Mouse (Mus musculus): ENCODE results near the gene Polg2. TPM values are rescaled to one million over a fixed set of nuclear protein-coding genes. Genes with fewer than 3 reads are reported as not detected.
"Not testable (repeated sequence)": the region's sequence is repeated elsewhere in the genome, so short reads cannot be mapped to it uniquely, and the experiment has no call there.

Polg2 gene
- polyA plus RNA-seq, 1 experiment from 2014 or later, result 9.9 TPM

DNA sequence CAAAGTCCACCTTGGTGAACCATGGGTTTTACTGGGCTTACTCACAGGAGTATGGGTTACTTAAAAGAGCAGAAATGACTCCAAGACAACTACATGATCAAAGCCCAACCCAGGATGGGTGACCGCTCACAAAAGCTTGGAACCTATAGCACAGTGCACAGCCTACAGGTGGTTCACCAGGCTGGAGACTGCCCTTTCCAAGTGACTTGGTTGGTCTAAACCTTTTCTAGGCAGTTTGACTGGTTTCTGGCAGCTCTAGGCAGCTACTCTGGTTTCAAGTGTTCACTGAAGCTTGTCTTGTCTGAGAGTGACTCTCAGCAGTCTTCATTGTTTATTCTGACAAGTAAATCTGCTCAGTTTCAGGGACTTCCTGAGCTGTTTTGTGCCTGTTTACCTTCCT is 49.7 kb downstream of the Polg2 start:
- Histone ChIP-seq H3K4me1 (peaks cover 23% of the 10 kb centered on the region), H3K4me3 (no peak overlapping the region), H3K27me3 (replicated peaks; ENCODE audit: low read depth, poor library complexity, severe bottlenecking) (no peaks in the 10 kb centered on the region), H3K9me3 (no peaks in the 10 kb centered on the region; the same call in 1 of the 2 replicates), H3K27ac (replicated peaks) (no peak overlapping the region), H3K36me3 (replicated peaks) (no peaks in the 10 kb centered on the region)
- WGBS, result 94% methylated on average over 1 of the region's 1 CpGs
- DNase-seq (ENCODE audit: low spot score), result no peak

DNA sequence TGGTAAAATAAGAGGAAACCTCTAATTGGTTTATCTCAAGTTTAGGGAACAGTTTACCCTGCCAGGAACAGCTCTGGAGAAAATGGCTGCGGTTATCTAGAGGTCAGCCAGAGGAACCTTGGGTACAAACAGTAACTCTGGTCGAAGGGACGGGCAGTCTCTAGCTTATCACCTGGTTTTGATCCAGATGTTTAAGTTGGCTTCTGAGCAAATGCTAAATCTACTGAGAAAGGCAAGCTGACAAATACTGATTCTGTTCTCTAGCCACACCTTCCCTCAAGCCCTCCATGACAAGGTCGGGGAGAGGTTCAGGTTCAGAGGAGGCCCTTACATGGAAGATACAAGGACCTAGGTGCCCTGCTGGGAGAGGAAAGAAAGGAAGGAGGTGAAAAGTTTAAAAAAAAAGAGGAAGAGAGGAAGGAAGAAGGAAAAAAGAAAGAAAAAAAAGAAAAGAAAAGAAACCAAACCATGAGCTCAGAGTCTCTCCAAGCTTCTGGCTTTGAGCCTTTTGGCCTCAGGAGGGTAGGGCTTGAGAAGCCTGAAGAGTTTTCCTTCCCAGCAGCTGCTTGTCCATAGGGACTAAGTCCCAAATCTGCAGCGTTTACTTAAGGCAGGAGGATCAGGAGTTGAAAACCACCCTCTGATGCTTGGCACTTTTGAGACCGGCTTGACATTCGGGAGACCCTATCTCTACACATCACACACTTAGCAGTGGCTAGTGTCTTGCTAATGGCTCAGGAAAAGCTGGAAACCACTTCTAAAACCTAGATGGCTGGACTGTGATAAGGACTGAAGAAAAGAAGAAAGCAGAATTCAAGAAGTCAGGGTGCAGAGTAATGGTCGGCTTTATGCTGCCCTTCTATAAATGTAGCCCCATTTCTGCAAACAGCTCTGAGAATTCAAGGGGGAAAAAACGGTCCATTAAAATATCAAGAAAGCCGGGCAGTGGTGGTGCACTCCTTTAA is 50.7 kb downstream of the Polg2 start:
- no peaks in the 10 kb centered on the region for H3K36me3 ChIP-seq (replicated peaks)
- H3K4me3 ChIP-seq, result no peak overlapping the region
- DNase-seq (ENCODE audit: low spot score), result no peak
- H3K27ac ChIP-seq (replicated peaks), result peak overlapping the region; percentile 70
- H3K4me1 ChIP-seq, result peaks cover 23% of the 10 kb centered on the region
- no peaks in the 10 kb centered on the region; the same call in 1 of the 2 replicates for H3K9me3 ChIP-seq
- H3K27me3 ChIP-seq (replicated peaks; ENCODE audit: low read depth, poor library complexity, severe bottlenecking), result no peaks in the 10 kb centered on the region
- WGBS, result 73% methylated on average over 10 of the region's 10 CpGs

DNA sequence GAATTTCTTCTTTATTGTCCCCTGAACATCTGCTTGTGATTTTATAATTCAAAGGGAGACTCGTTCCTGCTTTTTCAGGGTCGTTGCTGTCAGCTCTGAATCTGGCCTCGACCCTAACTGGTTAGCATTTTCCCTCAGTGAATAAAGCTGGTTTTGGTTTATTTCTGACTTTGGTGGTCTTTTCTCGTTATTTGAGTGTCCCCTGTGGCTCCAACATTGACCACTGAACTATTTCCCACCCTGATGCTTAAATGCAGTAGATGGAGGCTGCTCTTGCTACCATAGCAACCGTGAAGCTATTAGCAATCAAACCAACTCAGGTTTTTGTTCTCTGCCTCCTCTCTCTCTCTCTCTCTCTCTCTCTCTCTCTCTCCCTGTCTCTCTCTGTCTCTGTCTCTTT is 51.4 kb downstream of the Polg2 start:
- Histone ChIP-seq H3K4me3 (no peak overlapping the region), H3K36me3 (replicated peaks) (no peaks in the 10 kb centered on the region), H3K4me1 (peaks cover 27% of the 10 kb centered on the region), H3K27ac (replicated peaks) (peak overlapping the region; percentile 70), H3K27me3 (replicated peaks; ENCODE audit: low read depth, poor library complexity, severe bottlenecking) (no peaks in the 10 kb centered on the region), H3K9me3 (no peaks in the 10 kb centered on the region; the same call in 1 of the 2 replicates)
- DNase-seq (ENCODE audit: low spot score), result peak; percentile 34
- WGBS, result 38% methylated on average over 5 of the region's 5 CpGs

DNA sequence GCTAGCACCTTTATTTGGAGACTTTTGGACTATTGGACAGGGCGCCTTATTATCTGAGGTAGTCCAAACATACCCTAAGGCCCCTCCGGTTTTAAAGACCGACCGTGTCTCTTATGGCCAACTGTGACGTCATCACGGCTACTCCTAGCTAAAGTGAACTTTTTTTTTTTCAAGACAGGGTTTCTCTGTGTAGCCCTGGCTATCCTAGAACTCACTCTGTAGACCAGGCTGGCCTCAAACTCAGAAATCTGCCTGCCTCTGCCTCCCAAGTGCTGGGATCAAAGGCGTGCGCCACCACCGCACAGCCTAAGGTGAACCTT is 54.5 kb downstream of the Polg2 start:
- H3K4me3 ChIP-seq; H3K27me3 ChIP-seq (replicated peaks; ENCODE audit: low read depth, poor library complexity, severe bottlenecking); DNase-seq (ENCODE audit: low spot score); H3K36me3 ChIP-seq (replicated peaks); H3K9me3 ChIP-seq; H3K27ac ChIP-seq (replicated peaks): not testable (repeated sequence)
- WGBS, result 94% methylated on average over 9 of the region's 9 CpGs
- H3K4me1 ChIP-seq, result peaks cover 33% of the 10 kb centered on the region

DNA sequence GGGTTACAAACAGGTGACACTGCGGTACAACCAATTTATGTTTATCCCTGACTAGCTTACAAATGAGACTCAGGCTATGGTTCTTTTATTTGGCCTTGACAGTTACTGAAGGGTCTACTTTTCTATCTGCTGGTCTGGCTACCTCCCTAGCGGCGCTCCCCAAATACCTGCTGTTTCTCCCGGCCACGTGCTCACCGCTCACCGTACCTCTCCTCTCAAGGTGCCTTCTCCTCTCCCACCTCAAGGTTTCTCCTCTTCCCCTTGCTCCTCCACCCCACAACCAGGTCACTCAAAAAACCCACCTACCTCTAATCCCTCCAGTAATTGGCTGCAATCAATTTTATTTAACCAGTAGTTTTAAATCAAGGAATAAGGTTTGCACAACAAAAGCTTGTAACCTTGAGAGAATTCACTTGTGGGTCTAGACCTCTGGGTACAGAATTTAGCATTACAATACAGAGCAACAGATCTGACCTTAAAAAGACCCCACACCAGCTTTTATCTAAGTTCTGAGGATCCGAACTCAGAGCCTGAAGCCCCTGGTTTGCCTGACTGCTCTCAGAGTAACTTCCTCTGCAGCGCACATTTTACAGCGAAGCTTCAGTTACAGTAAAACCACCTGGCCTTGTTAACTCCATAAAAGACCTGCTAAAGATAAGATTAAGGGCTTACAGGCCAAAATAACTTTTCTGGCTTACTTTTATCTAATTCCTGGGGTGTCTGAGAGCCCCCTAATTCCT is 55.0 kb downstream of the Polg2 start:
- peaks cover 33% of the 10 kb centered on the region for H3K4me1 ChIP-seq
- no peak overlapping the region for H3K27ac ChIP-seq (replicated peaks)
- WGBS, result 89% methylated on average over 10 of the region's 10 CpGs
- no peaks in the 10 kb centered on the region for H3K9me3 ChIP-seq
- no peaks in the 10 kb centered on the region for H3K27me3 ChIP-seq (replicated peaks; ENCODE audit: low read depth, poor library complexity, severe bottlenecking)
- H3K4me3 ChIP-seq, result no peak overlapping the region
- DNase-seq (ENCODE audit: low spot score), result no peak
- no peaks in the 10 kb centered on the region for H3K36me3 ChIP-seq (replicated peaks)

DNA sequence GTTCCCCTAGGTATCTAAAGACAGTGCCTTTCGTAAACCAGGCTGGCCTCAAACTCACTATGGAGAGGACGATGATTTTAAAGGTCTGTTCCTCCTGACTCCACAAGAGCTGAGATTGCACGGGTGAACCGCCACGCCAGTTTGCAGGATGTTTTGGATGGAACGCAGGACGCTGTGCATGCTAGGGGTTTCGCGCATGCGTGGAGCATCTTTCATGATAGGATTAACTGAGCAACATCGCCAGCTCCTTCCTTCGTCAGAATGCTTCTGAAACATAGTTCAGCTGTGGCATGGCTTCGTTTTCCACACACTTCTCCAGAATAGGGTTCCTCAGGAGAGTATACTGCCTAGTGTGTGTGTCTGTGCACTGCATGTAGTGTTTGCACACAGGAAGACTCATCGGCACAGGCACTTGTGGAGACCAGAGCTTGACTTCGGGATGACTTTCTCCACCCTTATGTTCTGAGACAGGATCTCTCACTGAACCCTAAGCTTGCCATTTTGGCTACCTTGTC is 55.7 kb downstream of the Polg2 start:
- H3K4me1 ChIP-seq, result peaks cover 29% of the 10 kb centered on the region

DNA sequence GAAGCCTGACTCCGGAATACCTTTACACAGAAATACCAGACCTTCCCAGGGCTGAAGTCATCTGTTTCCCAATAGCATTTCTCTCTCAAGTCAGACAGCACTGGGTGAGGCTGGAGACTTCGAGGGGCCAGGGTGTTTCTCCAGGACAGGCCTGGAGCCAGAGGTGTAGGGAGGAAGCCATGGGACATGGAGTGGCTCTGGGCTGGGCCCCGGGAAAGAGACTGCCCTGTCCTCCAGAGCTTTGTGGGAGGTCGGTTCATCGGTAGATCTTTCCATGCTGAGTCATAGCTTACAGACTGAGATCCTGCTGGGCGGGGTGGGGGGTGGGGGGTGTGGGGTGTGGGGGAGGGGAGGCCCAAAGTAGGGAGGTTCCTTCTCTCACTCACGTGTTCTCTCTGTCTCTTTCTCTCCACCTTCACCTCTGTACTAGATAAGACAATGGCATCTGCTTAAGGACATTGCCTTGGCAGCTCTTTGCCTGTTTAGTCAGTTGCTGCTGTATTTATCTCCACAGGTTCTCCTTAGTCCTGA is 56.4 kb downstream of the Polg2 start:
- DNase-seq (ENCODE audit: low spot score), result no peak
- Histone ChIP-seq H3K4me3 (no peak overlapping the region), H3K9me3 (no peaks in the 10 kb centered on the region), H3K27me3 (replicated peaks; ENCODE audit: low read depth, poor library complexity, severe bottlenecking) (no peaks in the 10 kb centered on the region), H3K4me1 (peaks cover 21% of the 10 kb centered on the region), H3K36me3 (replicated peaks) (no peaks in the 10 kb centered on the region), H3K27ac (replicated peaks) (peak overlapping the region; percentile 10; the same call in 1 of the 2 replicates)
- WGBS, result 26% methylated on average over 7 of the region's 7 CpGs

More for the DNA sequence above, 55.7 kb downstream of the Polg2 start:
- 79% methylated on average over 15 of the region's 15 CpGs for WGBS
- no peaks in the 10 kb centered on the region for H3K36me3 ChIP-seq (replicated peaks)
- no peaks in the 10 kb centered on the region for H3K9me3 ChIP-seq
- DNase-seq (ENCODE audit: low spot score), result no peak
- H3K4me3 ChIP-seq, result no peak overlapping the region
- no peaks in the 10 kb centered on the region for H3K27me3 ChIP-seq (replicated peaks; ENCODE audit: low read depth, poor library complexity, severe bottlenecking)
- H3K27ac ChIP-seq (replicated peaks), result no peak overlapping the region

DNA sequence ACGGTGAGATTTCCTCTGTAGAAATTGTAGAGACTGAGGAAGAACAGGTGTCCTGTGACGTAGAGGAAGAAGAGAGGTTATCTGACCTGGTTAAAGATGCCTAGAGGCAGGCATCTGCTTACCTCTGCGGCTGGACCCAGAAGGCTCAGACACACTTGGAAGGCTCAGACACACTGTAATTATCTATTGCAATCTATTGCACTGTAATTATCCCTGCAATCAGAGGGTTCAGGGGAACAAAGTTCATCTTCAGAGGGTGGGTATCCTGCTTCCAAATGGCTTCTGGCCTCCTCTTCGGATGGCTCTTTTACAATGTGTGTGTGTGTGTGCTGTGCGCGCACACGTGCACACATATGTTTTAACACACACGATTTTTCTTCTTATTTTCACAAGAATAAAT is 59.0 kb downstream of the Polg2 start:
- H3K36me3 ChIP-seq (replicated peaks), result no peaks in the 10 kb centered on the region
- H3K4me3 ChIP-seq, result no peak overlapping the region
- H3K27me3 ChIP-seq (replicated peaks; ENCODE audit: low read depth, poor library complexity, severe bottlenecking), result no peaks in the 10 kb centered on the region
- DNase-seq (ENCODE audit: low spot score), result no peak
- no peak overlapping the region for H3K27ac ChIP-seq (replicated peaks)
- H3K9me3 ChIP-seq, result no peaks in the 10 kb centered on the region
- peaks cover 10% of the 10 kb centered on the region for H3K4me1 ChIP-seq
- 82% methylated on average over 8 of the region's 8 CpGs for WGBS

Small RNA genes lying within 50 kb of the gene (microRNA-seq; reads per million reads assigned to microRNA genes)
- gene Gm25994 (not detected), gene Mir3064 (8.5 reads per million, percentile 20 among the genes with 10 or more reads in this experiment)

Other genes starting within 250 kb of the Polg2 start
- gene Tex2, start 166.1 kb downstream of the Polg2 start, polyA plus RNA-seq (2016; fragmentation: Nextera tagmentation; extraction: Ambion mirVana), result 6.8 and 7.5 TPM in 2 replicates
- gene Pecam1, start 28.9 kb downstream of the Polg2 start, polyA plus RNA-seq (2016; fragmentation: Nextera tagmentation; extraction: Ambion mirVana), result 17.3 and 20.8 TPM in 2 replicates
- gene Milr1, start 28.3 kb downstream of the Polg2 start, polyA plus RNA-seq (2016; fragmentation: Nextera tagmentation; extraction: Ambion mirVana), result 0.59 and 1.1 TPM in 2 replicates
- 312 and 326 TPM in 2 replicates for gene Ddx5, start 9.6 kb upstream of the Polg2 start, polyA plus RNA-seq (2016; fragmentation: Nextera tagmentation; extraction: Ambion mirVana)
- gene Cep95, start 9.7 kb upstream of the Polg2 start, polyA plus RNA-seq (2016; fragmentation: Nextera tagmentation; extraction: Ambion mirVana), result 17.6 and 19.7 TPM in 2 replicates
- 12.4 and 13.5 TPM in 2 replicates for gene Smurf2, start 141.2 kb upstream of the Polg2 start, polyA plus RNA-seq (2016; fragmentation: Nextera tagmentation; extraction: Ambion mirVana)
- 631 and 685 TPM in 2 replicates for gene Kpna2, start 220.0 kb upstream of the Polg2 start, polyA plus RNA-seq (2016; fragmentation: Nextera tagmentation; extraction: Ambion mirVana)
- 0.98 and 2.1 TPM in 2 replicates for gene 1810010H24Rik, start 246.1 kb upstream of the Polg2 start, polyA plus RNA-seq (2016; fragmentation: Nextera tagmentation; extraction: Ambion mirVana)